Comparison of ENCODE assay signal across 9 mouse cellular contexts in the genomic region with DNA sequence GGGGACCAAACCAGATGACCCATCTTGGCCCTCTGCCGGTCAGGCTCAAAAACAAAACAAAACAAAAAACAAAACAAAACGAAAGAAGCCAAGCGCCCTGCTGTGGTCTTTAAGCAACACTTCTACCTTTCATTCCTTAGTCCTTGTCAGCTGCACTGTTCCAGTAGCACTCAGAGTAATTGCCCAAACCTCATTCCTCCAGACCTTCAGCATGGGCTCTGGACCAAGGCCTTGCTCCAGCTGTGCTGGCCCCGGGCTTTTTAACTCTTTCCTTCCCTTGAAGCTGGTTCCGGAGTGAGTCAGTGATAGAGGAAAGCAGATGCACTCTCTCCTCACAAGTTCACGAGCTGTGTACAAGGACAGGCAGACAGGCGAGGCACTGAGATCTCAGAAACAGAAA. TPM values are rescaled to one million over a fixed set of nuclear protein-coding genes. Genes with fewer than 3 reads are reported as not detected.
DNase-seq lines count a peak whose midpoint lies in the region; ATAC-seq lines count a peak whose summit lies in the region.
"Had no signal": no experiment of that assay in that cellular context is flagged by ENCODE, and none has a peak within 500 bp of the region (broad histone marks: within the 10 kb centered on the region; RNA-seq: fewer than 3 reads in every experiment).

No protein-coding gene starts in this region.

- H3K27ac ChIP-seq in heart, embryonic 12.5 days (ENCODE audit: poor library complexity, severe bottlenecking): no peak overlapping the region
- H3K27ac ChIP-seq in intestine, embryonic 16.5 days (ENCODE audit: low read length): no peak overlapping the region
- H3K27ac ChIP-seq in midbrain, embryonic 14.5 days (replicated peaks; ENCODE audit: low read depth, low read length): no peak overlapping the region
- H3K27ac ChIP-seq: limb, embryonic 12.5 days had no signal

- 0 out of 2 replicates have a peak, but pooled peaks cover 5% of the 10 kb centered on the region for H3K4me1 ChIP-seq in heart, embryonic 12.5 days (replicated peaks)
- H3K4me1 ChIP-seq in intestine, embryonic 16.5 days (ENCODE audit: control insufficient read depth, insufficient read depth, low read length): 0 out of 2 replicates have a peak, but pooled peaks cover 4% of the 10 kb centered on the region
- no peaks in the 10 kb centered on the region for H3K4me1 ChIP-seq in midbrain, embryonic 14.5 days (ENCODE audit: control insufficient read depth, insufficient read depth, low read length)

- 34% methylated on average over 7 of the region's 7 CpGs for WGBS in heart, embryonic 12.5 days
- WGBS in intestine, embryonic 16.5 days: 33% methylated on average over 7 of the region's 7 CpGs
- WGBS in midbrain, embryonic 14.5 days: 38% methylated on average over 7 of the region's 7 CpGs

- peak; percentile 96 for DNase-seq in heart, adult 11 months
- peak; percentile 36 for DNase-seq in MN1 (ENCODE audit: low spot score)
- DNase-seq in gastrocnemius, postnatal 10 days: peak; percentile 57
- no peak for DNase-seq in right cerebral cortex, postnatal 14 days
- DNase-seq in midbrain, embryonic 14.5 days: no peak
- DNase-seq in kidney, adult 9 months: no peak

- no peak overlapping the region for H3K4me2 ChIP-seq in heart, embryonic 12.5 days
- no peak overlapping the region for H3K4me2 ChIP-seq in intestine, embryonic 16.5 days (ENCODE audit: low read depth, low read length)
- H3K4me2 ChIP-seq in midbrain, embryonic 14.5 days (ENCODE audit: low read length): no peak overlapping the region
- H3K4me2 ChIP-seq: limb, embryonic 12.5 days had no signal

- ATAC-seq in heart, embryonic 12.5 days (ENCODE audit: insufficient number of reproducible peaks, low FRiP score): no peak
- peak; percentile 42; the same call in 1 of the 2 replicates for ATAC-seq in intestine, embryonic 16.5 days
- no peak for ATAC-seq in midbrain, embryonic 14.5 days (ENCODE audit: low FRiP score, low TSS enrichment)

- no peaks in the 10 kb centered on the region for H3K27me3 ChIP-seq in heart, embryonic 12.5 days (replicated peaks)
- no peaks in the 10 kb centered on the region for H3K27me3 ChIP-seq in intestine, embryonic 16.5 days (replicated peaks; ENCODE audit: control insufficient read depth, insufficient read depth, low read length)
- no peaks in the 10 kb centered on the region for H3K27me3 ChIP-seq in midbrain, embryonic 14.5 days (ENCODE audit: control insufficient read depth, insufficient read depth, low read length)
- H3K27me3 ChIP-seq: limb, embryonic 12.5 days had no signal

- no peak overlapping the region for H3K4me3 ChIP-seq in heart, embryonic 12.5 days
- no peak overlapping the region for H3K4me3 ChIP-seq in intestine, embryonic 16.5 days (ENCODE audit: low read length)
- H3K4me3 ChIP-seq in midbrain, embryonic 14.5 days (replicated peaks; ENCODE audit: low read depth, low read length): no peak overlapping the region
- H3K4me3 ChIP-seq: limb, embryonic 12.5 days had no signal

- no peaks in the 10 kb centered on the region for H3K9me3 ChIP-seq in heart, embryonic 12.5 days (replicated peaks)
- no peaks in the 10 kb centered on the region for H3K9me3 ChIP-seq in intestine, embryonic 16.5 days (ENCODE audit: control insufficient read depth, low read length)
- H3K9me3 ChIP-seq in midbrain, embryonic 14.5 days (ENCODE audit: control insufficient read depth, low read length): no peaks in the 10 kb centered on the region
- H3K9me3 ChIP-seq: limb, embryonic 12.5 days had no signal

- H3K36me3 ChIP-seq in heart, embryonic 12.5 days: no peaks in the 10 kb centered on the region
- H3K36me3 ChIP-seq in intestine, embryonic 16.5 days (ENCODE audit: control insufficient read depth, insufficient read depth, low read length): no peaks in the 10 kb centered on the region
- no peaks in the 10 kb centered on the region for H3K36me3 ChIP-seq in midbrain, embryonic 14.5 days (ENCODE audit: control insufficient read depth, insufficient read depth, low read length)
- H3K36me3 ChIP-seq: limb, embryonic 12.5 days had no signal

- no peak overlapping the region for H3K9ac ChIP-seq in heart, embryonic 12.5 days
- H3K9ac ChIP-seq in intestine, embryonic 16.5 days (ENCODE audit: low read depth, low read length): no peak overlapping the region
- H3K9ac ChIP-seq in midbrain, embryonic 14.5 days (replicated peaks; ENCODE audit: low read length): no peak overlapping the region
- H3K9ac ChIP-seq: limb, embryonic 12.5 days had no signal

RNA-seq across cellular contexts. Expression of a gene that starts 14.6 kb away (rescaled TPM):
- polyA plus RNA-seq in heart, embryonic 12.5 days (2016; fragmentation: Nextera tagmentation; extraction: Ambion mirVana): 11.7 and 12.1 TPM in 2 replicates
- 1 to 10 TPM; 5.0 to 7.9 TPM for total RNA-seq in gastrocnemius, postnatal 10 days (2021)
- 9.2 and 10.2 TPM in 2 replicates for polyA plus RNA-seq in intestine, embryonic 16.5 days (2015; fragmentation: Nextera tagmentation; extraction: Ambion mirVana)
- polyA plus RNA-seq in midbrain, embryonic 14.5 days (2014; fragmentation: Nextera tagmentation; extraction: Ambion mirVana): 0.86 and 2.1 TPM in 2 replicates

Comparison
In these comparisons a context has a peak if more than half of its experiments do, and no peak if none do; other contexts are left out.
1. DNase-seq: peak in heart, adult 11 months (single experiment), MN1 (single experiment) and gastrocnemius, postnatal 10 days (single experiment); none in right cerebral cortex, postnatal 14 days (single experiment), midbrain, embryonic 14.5 days (single experiment) and kidney, adult 9 months (single experiment).